11 mouse cellular contexts compared by ENCODE assay signal in genomic region chr6:57795835-57796234, GRCm38 (mm10). TPM values are rescaled to one million over a fixed set of nuclear protein-coding genes. Genes with fewer than 3 reads are reported as not detected.
DNase-seq lines count a peak whose midpoint lies in the region; ATAC-seq lines count a peak whose summit lies in the region.
"Had no signal": no experiment of that assay in that cellular context is flagged by ENCODE, and none has a peak within 500 bp of the region (broad histone marks: within the 10 kb centered on the region; RNA-seq: fewer than 3 reads in every experiment).

No protein-coding gene starts in this region.

- H3K9ac ChIP-seq in kidney, embryonic 16.5 days (replicated peaks; ENCODE audit: low read length), result no peak overlapping the region
- no peak overlapping the region for H3K9ac ChIP-seq in lung, embryonic 16.5 days (ENCODE audit: low read length)
- H3K9ac ChIP-seq: embryonic facial prominence, embryonic 12.5 days had no signal

- no peak overlapping the region for H3K4me2 ChIP-seq in kidney, embryonic 16.5 days (replicated peaks; ENCODE audit: low read depth, low read length)
- no peak overlapping the region for H3K4me2 ChIP-seq in lung, embryonic 16.5 days (ENCODE audit: low read depth, low read length)
- H3K4me2 ChIP-seq: embryonic facial prominence, embryonic 12.5 days had no signal

- no peak overlapping the region for H3K27ac ChIP-seq in kidney, embryonic 16.5 days (ENCODE audit: low read length)
- H3K27ac ChIP-seq in lung, embryonic 16.5 days (ENCODE audit: low read length), result no peak overlapping the region; the same call in 1 of the 2 replicates
- H3K27ac ChIP-seq in limb, embryonic 10.5 days, result no peak overlapping the region
- H3K27ac ChIP-seq: embryonic facial prominence, embryonic 12.5 days; hindbrain, embryonic 10.5 days had no signal

- WGBS in kidney, embryonic 16.5 days, result 56% methylated on average over 3 of the region's 3 CpGs
- 44% methylated on average over 3 of the region's 3 CpGs for WGBS in lung, embryonic 16.5 days
- 70% methylated on average over 3 of the region's 3 CpGs for WGBS in limb, embryonic 10.5 days

- ATAC-seq in kidney, embryonic 16.5 days (ENCODE audit: low FRiP score, low TSS enrichment), result no peak
- peak; percentile 26; the same call in 1 of the 2 replicates for ATAC-seq in lung, embryonic 16.5 days (ENCODE audit: low read depth)

- peak; percentile 3 for DNase-seq in kidney, adult 9 months
- peak; percentile 8 for DNase-seq in thymus, postnatal 4 days
- no peak for DNase-seq in thymus, postnatal 10 days (ENCODE audit: low spot score in 2 of 2)
- no peak for DNase-seq in frontal cortex, postnatal 14 days (ENCODE audit: low spot score in 2 of 2)
- DNase-seq in layer of hippocampus, postnatal 10 days (ENCODE audit: low spot score in 2 of 2), result no peak
- DNase-seq in limb, embryonic 10.5 days (ENCODE audit: low spot score), result no peak

- peaks cover 8% of the 10 kb centered on the region; the same call in 1 of the 2 replicates for H3K4me1 ChIP-seq in kidney, embryonic 16.5 days (ENCODE audit: insufficient read depth, low read length)
- H3K4me1 ChIP-seq in lung, embryonic 16.5 days (replicated peaks; ENCODE audit: control insufficient read depth, insufficient read depth, low read length), result peaks cover 8% of the 10 kb centered on the region; the same call in 1 of the 2 replicates
- H3K4me1 ChIP-seq in limb, embryonic 10.5 days, result no peaks in the 10 kb centered on the region; the same call in 1 of the 2 replicates

- H3K36me3 ChIP-seq in kidney, embryonic 16.5 days (ENCODE audit: insufficient read depth, low read length), result no peaks in the 10 kb centered on the region
- no peaks in the 10 kb centered on the region for H3K36me3 ChIP-seq in lung, embryonic 16.5 days (ENCODE audit: control insufficient read depth, insufficient read depth, low read length)
- 0 out of 2 replicates have a peak, but pooled peaks cover 4% of the 10 kb centered on the region for H3K36me3 ChIP-seq in limb, embryonic 10.5 days
- H3K36me3 ChIP-seq: embryonic facial prominence, embryonic 12.5 days; hindbrain, embryonic 10.5 days had no signal

- H3K4me3 ChIP-seq in kidney, embryonic 16.5 days (ENCODE audit: low read length), result no peak overlapping the region
- H3K4me3 ChIP-seq in lung, embryonic 16.5 days (ENCODE audit: low read length), result no peak overlapping the region
- H3K4me3 ChIP-seq in limb, embryonic 10.5 days, result no peak overlapping the region
- H3K4me3 ChIP-seq: embryonic facial prominence, embryonic 12.5 days; hindbrain, embryonic 10.5 days; left cerebral cortex, adult 2 months had no signal

- no peaks in the 10 kb centered on the region for H3K27me3 ChIP-seq in kidney, embryonic 16.5 days (ENCODE audit: insufficient read depth, low read length)
- no peaks in the 10 kb centered on the region for H3K27me3 ChIP-seq in lung, embryonic 16.5 days (ENCODE audit: control insufficient read depth, insufficient read depth, low read depth, low read length)
- H3K27me3 ChIP-seq in limb, embryonic 10.5 days (ENCODE audit: low read depth, poor library complexity, severe bottlenecking), result no peaks in the 10 kb centered on the region
- H3K27me3 ChIP-seq: embryonic facial prominence, embryonic 12.5 days had no signal

- no peaks in the 10 kb centered on the region for H3K9me3 ChIP-seq in kidney, embryonic 16.5 days (ENCODE audit: low read length)
- H3K9me3 ChIP-seq in lung, embryonic 16.5 days (ENCODE audit: control insufficient read depth, low read length), result no peaks in the 10 kb centered on the region
- no peaks in the 10 kb centered on the region for H3K9me3 ChIP-seq in limb, embryonic 10.5 days (replicated peaks)
- H3K9me3 ChIP-seq: embryonic facial prominence, embryonic 12.5 days; hindbrain, embryonic 10.5 days had no signal

RNA-seq across cellular contexts. Expression of gene Vopp1, which starts 29.1 kb away (rescaled TPM):
- 45.6 and 45.7 TPM in 2 replicates for polyA plus RNA-seq in kidney, embryonic 16.5 days (2015; fragmentation: Nextera tagmentation; extraction: Ambion mirVana)
- 28.5 and 28.9 TPM in 2 replicates for polyA plus RNA-seq in lung, embryonic 16.5 days (2015; fragmentation: Nextera tagmentation; extraction: Ambion mirVana)
- 10 to 100 TPM; 71.8 to 79.0 TPM for total RNA-seq in layer of hippocampus, postnatal 10 days (2021)
- 51.7 and 60.3 TPM in 2 replicates for polyA plus RNA-seq in limb, embryonic 10.5 days (2016; fragmentation: Nextera tagmentation; extraction: Ambion mirVana)

RNA-seq across cellular contexts. Expression of gene Vmn1r21, which starts 54.3 kb away (rescaled TPM):
- not detected in 2 replicates for polyA plus RNA-seq in kidney, embryonic 16.5 days (2015; fragmentation: Nextera tagmentation; extraction: Ambion mirVana)
- not detected in 2 replicates for polyA plus RNA-seq in lung, embryonic 16.5 days (2015; fragmentation: Nextera tagmentation; extraction: Ambion mirVana)
- not detected for total RNA-seq in layer of hippocampus, postnatal 10 days (2021)
- polyA plus RNA-seq in limb, embryonic 10.5 days (2016; fragmentation: Nextera tagmentation; extraction: Ambion mirVana), result not detected in 2 replicates
- total RNA-seq: left cerebral cortex, adult 2 months had no signal
- polyA plus RNA-seq: embryonic facial prominence, embryonic 12.5 days; hindbrain, embryonic 10.5 days had no signal

Comparison
In these comparisons a context has a peak if more than half of its experiments do, and no peak if none do; other contexts are left out.
1. DNase-seq: peak in kidney, adult 9 months (single experiment) and thymus, postnatal 4 days (single experiment); none in thymus, postnatal 10 days (0 of 2), frontal cortex, postnatal 14 days (0 of 2), layer of hippocampus, postnatal 10 days (0 of 2) and limb, embryonic 10.5 days (single experiment).